Mouse (Mus musculus) macrophage (primary cell): ENCODE data around the gene Lmo2. TPM values are rescaled to one million over a fixed set of nuclear protein-coding genes. Genes with fewer than 3 reads are reported as not detected.
"Not testable (repeated sequence)": the region's sequence is repeated elsewhere in the genome, so short reads cannot be mapped to it uniquely, and the experiment has no call there.

Experiments used
- H3K27ac ChIP-seq: fragments of 350-480 bp; formaldehyde crosslinking; 2 replicates; pipeline ENCODE4 v1.9.0; 2021
- H3K36me3 ChIP-seq: fragments of 350-480 bp; formaldehyde crosslinking; 2 replicates; pipeline ENCODE4 v1.9.0; 2021; ENCODE audit errors: inconsistent target
- H3K4me3 ChIP-seq: fragments of 350-480 bp; formaldehyde crosslinking; 2 replicates; pipeline ENCODE4 v1.9.0; 2021; ENCODE audit errors: inconsistent target
- H3K79me2 ChIP-seq: fragments of 350-480 bp; formaldehyde crosslinking; 2 replicates; pipeline ENCODE4 v1.9.0; 2021; ENCODE audit errors: inconsistent target
- WGBS: methylation state at CpG from one replicate; pipeline ENCODE4 v1.1.7; 2026; ENCODE audit warnings: inconsistent platforms; ENCODE audit not compliant: missing documents; 5-methylcytosine and 5-hydroxymethylcytosine counted together
- polyA plus RNA-seq: library from polyadenylated mRNA; stranded (reverse); fragments of 250-400 nt; gene quantifications from 3 replicates; pipeline ENCODE4 v1.2.4, GENCODE M21; 2018; ENCODE audit warnings: inconsistent platforms

Lmo2 gene
- polyA plus RNA-seq, 1 experiment from 2014 or later = 246 TPM

GRCm38 (mm10) chr2:103982250-103982649, 24.5 kb downstream of the Lmo2 start:
- Histone ChIP-seq H3K36me3 (peaks cover 50% of the 10 kb centered on the region), H3K4me3 (no peak overlapping the region), H3K79me2 (peaks cover 13% of the 10 kb centered on the region; the same call in 1 of the 2 replicates), H3K27ac (no peak overlapping the region)
- WGBS = 24% methylated on average over 5 of the region's 5 CpGs

- Histone ChIP-seq H3K36me3 (peaks cover 41% of the 10 kb centered on the region), H3K27ac (no peak overlapping the region), H3K4me3 (no peak overlapping the region), H3K79me2 (peaks cover 4% of the 10 kb centered on the region; the same call in 1 of the 2 replicates)
- WGBS = 89% methylated on average over 10 of the region's 10 CpGs
Measured at GRCm38 (mm10) chr2:103983146-103983545, 25.4 kb downstream of the Lmo2 start.

- H3K36me3 ChIP-seq, H3K79me2 ChIP-seq, H3K27ac ChIP-seq, H3K4me3 ChIP-seq: not testable (repeated sequence)
- whole genome bisulfite sequencing = 85% methylated on average over 8 of the region's 8 CpGs
Measured at GRCm38 (mm10) chr2:103987595-103987994, 29.8 kb downstream of the Lmo2 start.

GRCm38 (mm10) chr2:103989724-103990123, 31.9 kb downstream of the Lmo2 start:
- Histone ChIP-seq H3K36me3 (no peaks in the 10 kb centered on the region), H3K4me3 (no peak overlapping the region), H3K27ac (no peak overlapping the region), H3K79me2 (no peaks in the 10 kb centered on the region)
- 92% methylated on average over 6 of the region's 6 CpGs for WGBS

GRCm38 (mm10) chr2:103991303-103991702, 33.5 kb downstream of the Lmo2 start:
- no peak overlapping the region for H3K4me3 ChIP-seq
- no peaks in the 10 kb centered on the region for H3K79me2 ChIP-seq
- no peak overlapping the region for H3K27ac ChIP-seq
- no peaks in the 10 kb centered on the region for H3K36me3 ChIP-seq

- Histone ChIP-seq H3K4me3 (no peak overlapping the region), H3K27ac (no peak overlapping the region), H3K36me3 (no peaks in the 10 kb centered on the region), H3K79me2 (no peaks in the 10 kb centered on the region)
- WGBS = 93% methylated on average over 9 of the region's 9 CpGs
Measured at GRCm38 (mm10) chr2:103992162-103992561, 34.4 kb downstream of the Lmo2 start.

GRCm38 (mm10) chr2:103992618-103993332, 35.0 kb downstream of the Lmo2 start:
- Histone ChIP-seq H3K4me3 (no peak overlapping the region), H3K79me2 (no peaks in the 10 kb centered on the region), H3K36me3 (no peaks in the 10 kb centered on the region), H3K27ac (no peak overlapping the region)
- WGBS = 92% methylated on average over 17 of the region's 17 CpGs

- H3K79me2 ChIP-seq = no peaks in the 10 kb centered on the region
- WGBS = 10% methylated on average over 2 of the region's 2 CpGs
Measured at GRCm38 (mm10) chr2:104001076-104001475, 43.3 kb downstream of the Lmo2 start.

GRCm38 (mm10) chr2:104001861-104002260, 44.1 kb downstream of the Lmo2 start:
- Histone ChIP-seq H3K79me2 (no peaks in the 10 kb centered on the region), H3K4me3 (no peak overlapping the region), H3K27ac (no peak overlapping the region), H3K36me3 (no peaks in the 10 kb centered on the region)
- 67% methylated on average over 4 of the region's 4 CpGs for WGBS

More at GRCm38 (mm10) chr2:104001076-104001475, 43.3 kb downstream of the Lmo2 start:
- H3K4me3 ChIP-seq = no peak overlapping the region
- no peaks in the 10 kb centered on the region for H3K36me3 ChIP-seq
- no peak overlapping the region for H3K27ac ChIP-seq

- WGBS = 39% methylated on average over 16 of the region's 16 CpGs
- no peaks in the 10 kb centered on the region for H3K36me3 ChIP-seq
- H3K27ac ChIP-seq = no peak overlapping the region
- no peak overlapping the region for H3K4me3 ChIP-seq
- H3K79me2 ChIP-seq = no peaks in the 10 kb centered on the region
Measured at GRCm38 (mm10) chr2:104002711-104003413, 45.1 kb downstream of the Lmo2 start.

GRCm38 (mm10) chr2:104007793-104008519, 50.2 kb downstream of the Lmo2 start:
- Histone ChIP-seq H3K36me3 (no peaks in the 10 kb centered on the region), H3K27ac (no peak overlapping the region), H3K79me2 (no peaks in the 10 kb centered on the region), H3K4me3 (no peak overlapping the region)
- WGBS = 80% methylated on average over 7 of the region's 7 CpGs

- H3K36me3 ChIP-seq, H3K27ac ChIP-seq, H3K79me2 ChIP-seq, H3K4me3 ChIP-seq: not testable (repeated sequence)
- WGBS = 93% methylated on average over 2 of the region's 3 CpGs
Measured at GRCm38 (mm10) chr2:104008853-104009252, 51.1 kb downstream of the Lmo2 start.

GRCm38 (mm10) chr2:104023096-104023495, 65.3 kb downstream of the Lmo2 start:
- Histone ChIP-seq H3K27ac (no peak overlapping the region), H3K36me3 (no peaks in the 10 kb centered on the region), H3K4me3 (no peak overlapping the region), H3K79me2 (peaks cover 4% of the 10 kb centered on the region; the same call in 1 of the 2 replicates)
- WGBS = 72% methylated on average over 7 of the region's 7 CpGs

GRCm38 (mm10) chr2:104024656-104025055, 66.9 kb downstream of the Lmo2 start:
- no peak overlapping the region for H3K4me3 ChIP-seq
- H3K36me3 ChIP-seq = no peaks in the 10 kb centered on the region
- peaks cover 19% of the 10 kb centered on the region for H3K79me2 ChIP-seq
- 95% methylated on average over 4 of the region's 4 CpGs for WGBS
- no peak overlapping the region for H3K27ac ChIP-seq
